In the genomic region with DNA sequence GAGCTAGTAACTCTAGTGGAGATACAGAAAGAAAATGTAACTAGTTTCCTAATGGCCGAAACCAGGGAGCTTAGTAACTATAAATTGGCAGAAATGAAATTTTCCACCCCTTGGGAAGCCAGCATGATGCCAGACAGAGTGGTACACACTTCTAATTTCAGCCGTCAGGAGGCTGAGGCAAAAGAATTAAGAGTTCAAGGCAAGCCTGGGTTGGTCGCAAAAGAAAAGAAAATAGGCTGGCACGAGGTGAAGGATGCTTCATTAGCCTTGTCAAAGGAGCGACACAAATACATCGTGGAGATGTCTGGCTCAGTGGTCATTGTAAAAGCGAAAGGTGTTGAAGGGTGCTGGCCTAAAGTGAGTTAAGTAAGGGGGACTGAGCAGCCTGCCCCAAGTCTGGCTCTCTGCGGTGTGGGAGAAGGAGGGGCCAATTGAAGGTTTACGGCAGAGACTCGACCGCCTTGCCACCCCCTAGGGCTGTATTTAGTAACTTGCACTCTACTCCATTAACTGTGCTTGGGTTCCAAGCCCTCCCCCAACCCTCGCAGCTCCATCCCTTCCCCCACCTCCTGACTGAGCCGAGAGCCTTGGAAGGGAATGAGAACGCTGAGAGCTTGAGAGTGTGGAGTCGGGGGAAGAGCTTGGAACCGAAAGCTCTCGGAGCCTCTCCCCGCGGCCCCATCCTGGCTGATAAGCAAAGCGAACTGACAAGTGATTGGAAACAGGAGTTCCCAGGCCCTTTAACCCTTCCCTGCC, we compare ENCODE assay signal across 7 mouse cellular contexts.
DNase-seq lines count a peak whose midpoint lies in the region; ATAC-seq and TF ChIP-seq lines count a peak whose summit lies in the region.

No protein-coding gene starts in this region.

- peak overlapping the region; percentile 63 for H3K4me2 ChIP-seq in intestine, embryonic 16.5 days (ENCODE audit: low read depth, low read length)
- peak overlapping the region; percentile 60 for H3K4me2 ChIP-seq in liver, embryonic 15.5 days
- H3K4me2 ChIP-seq in neural tube, embryonic 11.5 days (ENCODE audit: low read depth): peak overlapping the region; percentile 32

- peak overlapping the region; percentile 48 for H3K9ac ChIP-seq in heart, adult 2 months (ENCODE audit: low read depth, low read length)
- peak overlapping the region; percentile 34 for H3K9ac ChIP-seq in intestine, embryonic 16.5 days (ENCODE audit: low read depth, low read length)
- H3K9ac ChIP-seq in liver, embryonic 15.5 days: no peak overlapping the region
- H3K9ac ChIP-seq in neural tube, embryonic 11.5 days (ENCODE audit: low read length): no peak overlapping the region

- intact Hi-C loops in heart, adult 2 months (cut with DNase I): loop anchor here (5.0 kb wide), 2 partner anchors 75 to 90 kb away; no protein-coding TSS in a partner anchor

- peak overlapping the region; percentile 52; the same call in 1 of the 2 replicates for H3K27ac ChIP-seq in heart, adult 2 months
- peak overlapping the region; percentile 74 for H3K27ac ChIP-seq in intestine, embryonic 16.5 days (ENCODE audit: low read length)
- no peak overlapping the region for H3K27ac ChIP-seq in liver, embryonic 15.5 days (replicated peaks)
- no peak overlapping the region for H3K27ac ChIP-seq in neural tube, embryonic 11.5 days (ENCODE audit: low read depth, low read length)

- TF ChIP-seq POLR2A in heart, adult 2 months (IDR thresholded peaks at IDR 0.05; ENCODE audit: insufficient read depth, low read depth, low read length): no peak

- H3K4me1 ChIP-seq in heart, adult 2 months (ENCODE audit: control insufficient read depth, insufficient read depth, low read length): peaks cover 4% of the 10 kb centered on the region
- peaks cover 40% of the 10 kb centered on the region for H3K4me1 ChIP-seq in intestine, embryonic 16.5 days (ENCODE audit: control insufficient read depth, insufficient read depth, low read length)
- peaks cover 11% of the 10 kb centered on the region; the same call in 1 of the 2 replicates for H3K4me1 ChIP-seq in liver, embryonic 15.5 days (replicated peaks)
- peaks cover 8% of the 10 kb centered on the region; the same call in 1 of the 2 replicates for H3K4me1 ChIP-seq in neural tube, embryonic 11.5 days (ENCODE audit: control insufficient read depth, insufficient read depth, low read length)

- no peaks in the 10 kb centered on the region for H3K36me3 ChIP-seq in heart, adult 2 months (ENCODE audit: control insufficient read depth, insufficient read depth, low read length)
- no peaks in the 10 kb centered on the region for H3K36me3 ChIP-seq in intestine, embryonic 16.5 days (ENCODE audit: control insufficient read depth, insufficient read depth, low read length)
- H3K36me3 ChIP-seq in liver, embryonic 15.5 days (replicated peaks): no peaks in the 10 kb centered on the region
- H3K36me3 ChIP-seq in neural tube, embryonic 11.5 days (ENCODE audit: control insufficient read depth, insufficient read depth, low read length): no peaks in the 10 kb centered on the region

- WGBS in heart, adult 2 months: 8% methylated on average over 20 of the region's 20 CpGs
- 7% methylated on average over 20 of the region's 20 CpGs for WGBS in intestine, embryonic 16.5 days
- 6% methylated on average over 20 of the region's 20 CpGs for WGBS in liver, embryonic 15.5 days (ENCODE audit: insufficient replicate concordance)
- WGBS in neural tube, embryonic 11.5 days: 5% methylated on average over 20 of the region's 20 CpGs

- no peaks in the 10 kb centered on the region for H3K9me3 ChIP-seq in intestine, embryonic 16.5 days (ENCODE audit: control insufficient read depth, low read length)
- H3K9me3 ChIP-seq in liver, embryonic 15.5 days (replicated peaks): no peaks in the 10 kb centered on the region
- no peaks in the 10 kb centered on the region for H3K9me3 ChIP-seq in neural tube, embryonic 11.5 days (ENCODE audit: control insufficient read depth, low read length)

- peak; percentile 87 for ATAC-seq in intestine, embryonic 16.5 days
- no peak for ATAC-seq in liver, embryonic 15.5 days (ENCODE audit: insufficient read depth)
- ATAC-seq in neural tube, embryonic 11.5 days (ENCODE audit: insufficient read depth, low FRiP score, low TSS enrichment): peak; percentile 63

- H3K79me2 ChIP-seq in heart, adult 2 months (replicated peaks; ENCODE audit: control insufficient read depth, insufficient read depth, low read length): no peaks in the 10 kb centered on the region

- H3K4me3 ChIP-seq in heart, adult 2 months: peak overlapping the region; percentile 43
- H3K4me3 ChIP-seq in intestine, embryonic 16.5 days (ENCODE audit: low read length): peak overlapping the region; percentile 43
- H3K4me3 ChIP-seq in liver, embryonic 15.5 days (replicated peaks): peak overlapping the region; percentile 37
- H3K4me3 ChIP-seq in neural tube, embryonic 11.5 days (ENCODE audit: low read depth, low read length): no peak overlapping the region

- no peak for TF ChIP-seq EP300 in heart, adult 2 months (IDR thresholded peaks at IDR 0.05; ENCODE audit: insufficient read depth, low read depth, low read length)

- TF ChIP-seq CTCF in heart, adult 2 months (IDR thresholded peaks at IDR 0.05): 0 out of 2 replicates have a peak, but pooled peaks have one; percentile 4

- no peaks in the 10 kb centered on the region for H3K27me3 ChIP-seq in heart, adult 2 months (ENCODE audit: control insufficient read depth, insufficient read depth, low read length)
- H3K27me3 ChIP-seq in intestine, embryonic 16.5 days (replicated peaks; ENCODE audit: control insufficient read depth, insufficient read depth, low read length): no peaks in the 10 kb centered on the region
- peaks cover 16% of the 10 kb centered on the region for H3K27me3 ChIP-seq in liver, embryonic 15.5 days
- H3K27me3 ChIP-seq in neural tube, embryonic 11.5 days (ENCODE audit: control insufficient read depth, insufficient read depth, low read length): no peaks in the 10 kb centered on the region

- DNase-seq in adrenal gland, adult 2 months: peak; percentile 68
- DNase-seq in embryo, embryonic 10 days (ENCODE audit: low spot score): peak; percentile 79
- peak; percentile 64 to 73 for DNase-seq in heart, adult 2 months
- peak; percentile 70 for DNase-seq in neural tube, embryonic 11.5 days (ENCODE audit: low spot score)
- DNase-seq in urinary bladder, postnatal 14 days (ENCODE audit: low spot score): peak; percentile 48

Comparison
In these comparisons a context has a peak if more than half of its experiments do, and no peak if none do; other contexts are left out.
1. H3K27ac ChIP-seq: peak in heart, adult 2 months (single experiment) and intestine, embryonic 16.5 days (single experiment); none in liver, embryonic 15.5 days (single experiment) and neural tube, embryonic 11.5 days (single experiment).
2. H3K9ac ChIP-seq: peak in heart, adult 2 months (single experiment) and intestine, embryonic 16.5 days (single experiment); none in liver, embryonic 15.5 days (single experiment) and neural tube, embryonic 11.5 days (single experiment).
3. Peak in every context shown above with its lines, with median percentiles within 50 percentile points of each other: DNase-seq and H3K4me2 ChIP-seq.